Mouse (Mus musculus): ENCODE measurements around the gene Cc2d1b. TPM values are rescaled to one million over a fixed set of nuclear protein-coding genes. Genes with fewer than 3 reads are reported as not detected.

The Cc2d1b gene
- total RNA-seq, 2 experiments from 2014 or later, result 33.4 to 44.0 TPM

GRCm38 (mm10) chr4:108637721-108638120 lies 18.0 kb downstream of the Cc2d1b start:
- DNase-seq (ENCODE audit: low spot score in 2 of 2), result no peak

- no peak for DNase-seq (ENCODE audit: low spot score in 2 of 2)
Observed at GRCm38 (mm10) chr4:108638752-108639151, 19.0 kb downstream of the Cc2d1b start.

- no peak for DNase-seq (ENCODE audit: low spot score in 2 of 2)
Observed at GRCm38 (mm10) chr4:108664407-108664806, 44.7 kb downstream of the Cc2d1b start.

Other genes starting within 250 kb of the Cc2d1b start
- 1 to 10 TPM; 3.2 to 7.0 TPM for gene Shisal2a, start 236.6 kb upstream of the Cc2d1b start, total RNA-seq (2021)
- 1 to 10 TPM; 4.3 TPM for gene Gpx7, start 213.0 kb upstream of the Cc2d1b start, total RNA-seq (2021)
- gene Tut4, start 160.5 kb upstream of the Cc2d1b start, total RNA-seq (2021), result 10 to 100 TPM; 16.7 to 20.0 TPM
- 10 to 100 TPM; 23.4 to 25.9 TPM for gene Prpf38a, start 40.6 kb upstream of the Cc2d1b start, total RNA-seq (2021)
- gene Orc1, start 40.5 kb upstream of the Cc2d1b start, total RNA-seq (2021), result under 1 TPM; 0.10 to 0.29 TPM
- 1 to 10 TPM in 1 of 2 experiments, under 1 TPM in 1; 0.38 to 1.2 TPM for gene 3110021N24Rik, start 99.7 kb downstream of the Cc2d1b start, total RNA-seq (2021)
- gene Zfyve9, start 160.9 kb downstream of the Cc2d1b start, total RNA-seq (2021), result 10 to 100 TPM; 22.3 to 26.9 TPM
- gene Btf3l4, start 213.7 kb downstream of the Cc2d1b start, total RNA-seq (2021), result 100 to 1,000 TPM; 115 to 126 TPM
- 10 to 100 TPM; 66.4 to 68.5 TPM for gene Txndc12, start 214.7 kb downstream of the Cc2d1b start, total RNA-seq (2021)
- gene Kti12, start 227.8 kb downstream of the Cc2d1b start, total RNA-seq (2021), result 10 to 100 TPM; 30.2 to 33.4 TPM
- not detected for gene A730015C16Rik, start 228.7 kb downstream of the Cc2d1b start, total RNA-seq (2021)